Mouse (Mus musculus) E14TG2a.4 (cell line): ENCODE results near the gene Ccdc187.

ENCODE experiments used
- H3K27me3 ChIP-seq: 2 replicates; pipeline ENCODE4 v1.6.1; 2014; ENCODE audit warnings: low read length, control low read depth; ENCODE audit not compliant: insufficient read depth
- H3K36me3 ChIP-seq: 2 replicates; pipeline ENCODE4 v1.6.1; 2014; ENCODE audit warnings: low read length, control low read depth; ENCODE audit not compliant: insufficient read depth
- H3K4me1 ChIP-seq: replicated peaks from 2 replicates; pipeline ENCODE4 v1.6.1; 2014; ENCODE audit warnings: low read depth, low read length, control low read depth
- H3K4me3 ChIP-seq: replicated peaks from 2 replicates; pipeline ENCODE4 v1.5.1; 2014; ENCODE audit warnings: mild to moderate bottlenecking, low read length
- H3K9me3 ChIP-seq: 2 replicates; pipeline ENCODE4 v1.6.1; 2014; ENCODE audit warnings: low read length, control low read depth
- CTCF ChIP-seq: conservative IDR thresholded peaks from 2 replicates; pipeline ENCODE4 v1.5.1; 2014; ENCODE audit warnings: low read length
- NANOG ChIP-seq: IDR thresholded peaks from 2 replicates; pipeline ENCODE4 v1.6.1; 2014; ENCODE audit warnings: borderline replicate concordance, low read length, mixed read lengths
- POU5F1 ChIP-seq: IDR thresholded peaks from 2 replicates; pipeline ENCODE4 v1.6.1; 2014; ENCODE audit warnings: low read length, borderline replicate concordance

Ccdc187 gene

DNA sequence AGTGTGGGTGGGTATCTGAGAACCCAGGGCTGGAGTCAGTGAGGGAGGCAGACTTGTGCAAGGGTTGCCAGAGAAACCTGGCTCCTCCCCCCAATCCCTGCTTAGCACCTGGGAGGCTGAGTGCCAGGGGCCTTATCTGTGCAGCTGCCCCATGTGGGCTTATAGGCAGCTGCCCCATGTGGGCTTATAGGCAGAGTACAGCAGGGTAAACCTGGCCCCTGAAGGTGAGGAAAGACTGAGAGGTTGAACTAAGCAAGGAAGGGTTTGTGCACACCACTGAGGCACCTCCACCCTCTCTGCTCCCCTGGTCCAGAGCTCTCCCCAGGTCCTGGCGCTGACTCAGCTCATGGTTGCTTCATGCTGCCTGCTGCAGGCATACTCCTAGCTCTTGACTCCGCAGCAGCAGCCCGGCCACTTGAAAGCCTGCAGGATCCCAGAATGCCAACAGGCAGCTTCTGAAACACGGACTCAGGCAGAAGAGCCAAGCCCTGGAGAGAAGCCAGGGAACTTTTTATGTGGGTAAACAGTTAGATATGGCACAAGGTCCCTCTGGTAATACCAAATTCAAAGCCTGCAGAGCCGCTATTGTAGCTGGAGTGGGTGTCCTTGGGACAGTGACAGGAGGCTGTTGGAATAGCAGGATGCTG lies 5.9 kb upstream of the Ccdc187 start:
- TF ChIP-seq NANOG (no peak), CTCF (no peak), POU5F1 (no peak)
- Histone ChIP-seq H3K9me3 (no peaks in the 10 kb centered on the region), H3K4me1 (peaks cover 64% of the 10 kb centered on the region), H3K27me3 (no peaks in the 10 kb centered on the region; the same call in 1 of the 2 replicates), H3K36me3 (no peaks in the 10 kb centered on the region), H3K4me3 (peak overlapping the region; percentile 55)

DNA sequence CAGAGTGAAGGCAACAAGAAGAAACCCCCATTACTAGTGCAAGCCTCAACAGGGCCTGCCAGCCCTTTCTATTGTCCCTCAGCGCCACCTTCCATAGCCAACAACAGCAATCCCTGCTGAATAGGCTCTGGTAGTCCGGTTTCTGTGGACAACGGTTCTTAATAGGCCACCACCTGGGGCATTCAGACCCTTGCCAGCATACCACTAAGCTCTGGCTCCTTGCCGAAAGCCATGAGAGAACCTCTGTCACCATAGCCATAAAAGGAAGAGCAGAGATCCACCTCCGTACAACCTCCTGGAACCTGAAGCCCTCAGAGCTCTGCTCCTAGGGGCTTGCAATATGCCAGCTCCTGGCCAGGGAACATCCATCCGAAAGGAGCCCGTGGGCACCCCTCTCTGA lies 5.0 kb upstream of the Ccdc187 start:
- Histone ChIP-seq H3K36me3 (no peaks in the 10 kb centered on the region), H3K4me1 (peaks cover 55% of the 10 kb centered on the region), H3K4me3 (peak overlapping the region; percentile 55), H3K27me3 (peaks cover 3% of the 10 kb centered on the region; the same call in 1 of the 2 replicates), H3K9me3 (no peaks in the 10 kb centered on the region)
- TF ChIP-seq NANOG (no peak), POU5F1 (no peak), CTCF (no peak)

DNA sequence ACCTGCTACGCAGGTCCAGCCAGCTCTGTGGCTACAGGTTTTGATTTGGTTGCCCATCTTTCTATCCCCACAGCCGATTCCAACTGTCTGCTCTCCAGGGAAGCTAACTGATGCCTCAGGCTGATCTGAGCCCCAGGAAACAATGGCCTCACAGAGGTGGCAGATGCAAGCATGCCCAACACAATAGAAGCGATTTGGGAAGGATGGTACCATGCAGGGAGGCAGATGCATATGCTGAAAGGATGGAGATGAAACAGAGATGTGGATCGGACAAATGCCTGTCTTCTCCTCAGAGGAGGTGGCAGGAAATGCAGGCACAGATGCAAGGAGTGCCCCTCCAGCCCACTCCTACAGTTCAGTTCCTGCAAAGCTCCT lies 4.5 kb upstream of the Ccdc187 start:
- H3K36me3 ChIP-seq, result no peaks in the 10 kb centered on the region
- peaks cover 3% of the 10 kb centered on the region; the same call in 1 of the 2 replicates for H3K27me3 ChIP-seq
- H3K9me3 ChIP-seq, result no peaks in the 10 kb centered on the region
- peak overlapping the region; percentile 55 for H3K4me3 ChIP-seq
- peaks cover 55% of the 10 kb centered on the region for H3K4me1 ChIP-seq
- TF ChIP-seq CTCF (no peak), POU5F1 (0 out of 2 replicates have a peak, but pooled peaks have one; percentile 24), NANOG (peak; percentile 97)

DNA sequence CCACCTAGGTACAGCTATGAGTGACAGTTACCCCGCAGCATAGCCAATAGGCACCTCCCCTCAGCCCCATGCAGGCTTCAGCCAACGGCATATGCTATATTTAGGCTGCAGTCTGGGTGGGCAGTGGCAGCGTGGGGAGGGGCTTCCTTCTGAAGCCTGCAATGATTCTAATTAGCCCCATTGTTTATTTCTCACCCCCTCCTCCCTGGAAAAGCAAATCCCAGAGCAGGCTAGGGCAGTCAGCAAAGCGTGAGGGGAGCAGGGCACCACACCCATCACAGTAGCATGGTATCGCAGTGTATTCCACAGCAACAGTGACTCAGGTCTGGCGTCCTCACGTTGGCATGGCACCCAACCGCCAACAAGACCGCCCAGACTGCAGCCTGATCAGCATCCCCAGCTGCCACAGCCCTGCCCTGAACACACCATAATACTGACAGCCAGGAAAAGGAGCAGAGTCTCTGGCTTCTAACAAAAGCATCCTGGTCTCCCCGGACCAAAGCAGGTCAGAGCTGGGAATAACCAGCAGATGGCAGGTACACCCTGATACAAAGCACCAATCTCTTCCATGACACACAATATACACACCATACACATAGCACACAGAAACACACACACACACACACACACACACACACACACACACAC lies 4.0 kb upstream of the Ccdc187 start:
- Histone ChIP-seq H3K27me3 (peaks cover 7% of the 10 kb centered on the region; the same call in 1 of the 2 replicates), H3K36me3 (no peaks in the 10 kb centered on the region), H3K9me3 (no peaks in the 10 kb centered on the region), H3K4me1 (peaks cover 55% of the 10 kb centered on the region), H3K4me3 (peak overlapping the region; percentile 55)
- no peak for TF ChIP-seq POU5F1
- TF ChIP-seq CTCF, result no peak
- no peak for TF ChIP-seq NANOG

DNA sequence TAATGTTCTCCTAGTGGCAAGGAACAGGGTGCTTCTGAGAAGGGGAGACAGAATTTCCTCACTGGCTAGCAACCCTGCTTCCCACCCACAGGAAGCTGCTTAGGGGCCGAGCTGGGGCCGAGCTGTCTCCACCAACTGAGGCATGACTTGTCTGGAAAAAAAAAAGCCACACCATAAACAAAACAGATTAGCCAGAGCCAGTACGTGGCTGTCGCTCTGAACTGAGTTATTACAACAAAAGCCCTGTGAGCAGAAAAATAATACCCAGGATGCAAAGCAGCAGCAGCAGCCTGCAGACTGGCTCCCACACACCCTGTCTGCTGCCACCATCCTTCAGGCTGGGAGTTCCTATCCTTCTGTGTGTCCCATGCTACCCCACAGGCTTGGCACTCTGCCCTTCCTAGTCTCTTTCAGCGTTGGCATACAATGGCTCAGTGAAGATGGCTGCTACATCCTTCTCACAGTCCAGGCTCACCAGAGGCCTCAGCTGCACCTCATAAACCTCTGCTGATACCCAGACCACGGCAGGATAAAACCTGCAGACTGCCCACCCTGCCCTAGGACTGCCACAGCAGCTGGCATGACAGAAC lies 2.3 kb upstream of the Ccdc187 start:
- peaks cover 10% of the 10 kb centered on the region; the same call in 1 of the 2 replicates for H3K27me3 ChIP-seq
- TF ChIP-seq NANOG, result no peak
- no peak for TF ChIP-seq CTCF
- TF ChIP-seq POU5F1, result no peak
- H3K36me3 ChIP-seq, result no peaks in the 10 kb centered on the region
- no peaks in the 10 kb centered on the region for H3K9me3 ChIP-seq
- H3K4me3 ChIP-seq, result peak overlapping the region; percentile 21; the same call in 1 of the 2 replicates
- H3K4me1 ChIP-seq, result peaks cover 51% of the 10 kb centered on the region

DNA sequence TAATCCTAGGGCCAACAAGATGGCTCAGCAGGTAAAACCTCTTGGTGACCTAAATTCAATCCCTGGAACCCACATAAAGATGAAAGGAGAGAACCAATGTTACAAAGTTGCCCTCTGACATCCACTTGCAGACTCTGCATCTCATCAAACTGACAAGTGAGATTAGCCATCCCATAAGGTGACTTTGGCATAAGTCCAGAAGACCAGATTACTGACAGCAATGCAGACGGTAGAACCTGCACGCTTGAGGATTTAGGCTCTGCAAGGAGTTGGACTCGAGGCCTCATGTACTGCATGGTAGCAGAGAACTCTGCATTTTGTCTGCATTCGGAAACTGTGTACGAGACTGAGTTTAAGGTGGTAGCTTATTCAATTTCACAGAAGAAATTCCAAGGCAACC lies 4.2 kb downstream of the Ccdc187 start:
- Histone ChIP-seq H3K36me3 (no peaks in the 10 kb centered on the region), H3K4me3 (no peak overlapping the region), H3K9me3 (no peaks in the 10 kb centered on the region), H3K4me1 (peaks cover 9% of the 10 kb centered on the region), H3K27me3 (peaks cover 16% of the 10 kb centered on the region)
- TF ChIP-seq CTCF (no peak), POU5F1 (no peak)

DNA sequence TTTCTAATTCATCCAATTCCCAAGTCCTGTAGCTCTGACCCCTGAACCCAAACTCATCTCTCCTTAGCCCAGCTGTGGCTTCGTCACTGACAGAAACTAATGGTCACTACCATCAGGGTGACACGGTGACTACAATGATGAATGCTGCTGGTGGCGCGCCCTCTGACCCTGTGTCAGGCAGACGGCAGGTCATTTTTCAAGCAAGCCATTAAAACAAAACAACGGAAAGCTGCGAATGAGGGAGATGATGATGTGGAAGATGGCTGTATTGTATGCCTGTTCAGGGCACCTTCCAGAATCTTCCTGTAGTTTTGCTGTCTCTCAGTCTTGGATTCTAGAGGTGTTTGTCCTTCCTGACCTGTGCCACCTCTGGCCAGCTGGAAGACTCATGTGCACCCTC lies 8.0 kb downstream of the Ccdc187 start:
- H3K36me3 ChIP-seq, result no peaks in the 10 kb centered on the region

DNA sequence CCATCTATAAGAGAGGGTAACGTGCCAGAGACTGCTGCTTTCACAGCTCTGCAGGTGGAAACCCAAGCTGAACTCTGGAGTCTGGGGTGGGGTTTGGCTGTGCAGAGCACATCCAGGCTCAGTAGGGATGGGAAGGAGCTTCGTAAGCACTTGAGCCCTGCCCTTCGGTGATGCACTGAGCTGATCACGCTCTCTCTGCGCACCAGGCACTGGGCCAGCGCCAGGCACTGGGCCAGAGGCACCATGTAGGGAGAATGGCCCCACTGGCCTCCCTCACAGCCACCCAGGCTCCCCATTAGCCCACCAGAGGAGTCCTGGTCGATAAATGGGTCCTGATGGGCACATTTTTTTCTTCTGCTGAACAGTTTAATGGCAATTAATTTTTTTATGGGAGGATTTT lies 8.6 kb downstream of the Ccdc187 start:
- Histone ChIP-seq H3K4me1 (peaks cover 10% of the 10 kb centered on the region), H3K9me3 (no peaks in the 10 kb centered on the region), H3K36me3 (no peaks in the 10 kb centered on the region), H3K4me3 (no peak overlapping the region), H3K27me3 (peaks cover 6% of the 10 kb centered on the region)
- TF ChIP-seq POU5F1 (no peak), CTCF (no peak), NANOG (no peak)

More for the DNA sequence above, 8.0 kb downstream of the Ccdc187 start:
- TF ChIP-seq POU5F1 (no peak), CTCF (no peak), NANOG (no peak)
- Histone ChIP-seq H3K27me3 (peaks cover 6% of the 10 kb centered on the region), H3K4me3 (no peak overlapping the region), H3K9me3 (no peaks in the 10 kb centered on the region), H3K4me1 (peaks cover 10% of the 10 kb centered on the region)
